Mouse (Mus musculus) embryo, embryonic 10 days (tissue): Measurements from ENCODE around the gene Cdc14b.
A peak's percentile ranks its signal among the peaks of the same experiment; 100 is the strongest.
"Not testable (repeated sequence)": the region's sequence is repeated elsewhere in the genome, so short reads cannot be mapped to it uniquely, and the experiment has no call there.

ENCODE experiments used
- DNase-seq: peaks from one replicate; pipeline ENCODE4 v3.0.0-alpha.2; 2015; ENCODE audit warnings: low spot score

The Cdc14b gene

DNA sequence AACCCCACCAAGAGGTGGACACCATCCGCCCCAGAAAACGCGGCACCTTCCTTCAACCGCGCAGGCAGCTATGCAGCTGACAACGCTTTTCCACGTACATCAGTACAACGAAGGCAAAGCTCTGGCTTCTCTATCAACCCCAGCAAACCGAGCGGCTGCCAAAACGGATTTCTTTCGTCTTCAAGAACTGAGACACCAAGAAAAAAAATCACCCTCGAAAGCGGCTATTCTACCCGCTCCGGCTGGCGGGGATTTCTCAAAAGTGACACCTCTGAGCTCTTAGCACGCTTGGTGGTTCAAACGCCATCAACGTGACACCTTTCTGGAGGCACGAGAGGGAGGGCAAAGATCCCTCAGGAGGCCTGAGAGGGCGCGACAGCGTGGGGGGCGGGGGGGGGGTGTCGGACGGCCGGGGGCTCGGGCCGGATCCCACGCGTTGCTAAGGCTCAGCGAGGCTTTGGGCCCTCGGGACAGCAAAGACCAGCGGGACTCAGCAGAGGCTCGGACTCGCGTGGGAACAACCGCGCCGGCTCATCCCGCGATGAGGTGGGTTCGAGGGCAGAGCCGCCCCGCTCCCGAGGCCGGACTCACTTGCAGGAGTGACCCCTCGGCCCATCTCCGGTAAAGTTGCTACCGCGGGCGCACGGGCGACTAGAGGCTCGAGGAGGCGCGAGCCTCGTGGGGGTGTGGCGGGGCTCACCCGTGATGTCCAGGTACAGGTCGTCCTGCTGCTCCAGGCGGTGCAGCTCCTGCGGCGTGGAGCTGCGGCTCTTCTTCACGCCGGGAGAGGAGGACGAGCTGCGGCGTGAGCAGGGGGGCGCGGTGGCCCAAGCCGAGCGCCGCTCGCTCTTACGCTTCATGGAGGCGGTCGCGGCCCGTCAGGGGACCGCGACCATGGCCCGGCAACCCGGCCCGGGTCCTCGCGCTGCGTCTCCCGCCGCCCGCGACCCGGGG is 922 bp downstream of the Cdc14b start:
- peak; percentile 53 for DNase-seq

DNA sequence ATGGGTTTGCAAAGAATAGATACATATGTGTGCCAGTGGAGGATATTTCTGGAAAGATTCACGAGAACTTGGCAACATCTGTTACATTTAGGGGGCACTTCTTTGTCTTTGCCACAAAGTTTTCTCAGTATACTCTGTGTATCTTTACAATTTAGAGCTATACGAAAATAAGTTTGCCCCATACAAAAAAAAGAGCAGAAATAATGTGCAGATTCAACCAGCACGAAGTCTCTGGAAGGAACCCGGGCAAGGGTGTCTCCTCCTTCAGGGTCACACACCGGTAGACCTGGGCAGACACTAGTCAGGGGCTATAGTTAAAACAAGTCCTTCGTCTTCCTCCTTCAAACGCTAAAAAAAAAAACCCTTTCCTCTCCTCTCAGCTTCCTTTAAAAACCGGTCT is 1.7 kb downstream of the Cdc14b start:
- DNase-seq = no peak

DNA sequence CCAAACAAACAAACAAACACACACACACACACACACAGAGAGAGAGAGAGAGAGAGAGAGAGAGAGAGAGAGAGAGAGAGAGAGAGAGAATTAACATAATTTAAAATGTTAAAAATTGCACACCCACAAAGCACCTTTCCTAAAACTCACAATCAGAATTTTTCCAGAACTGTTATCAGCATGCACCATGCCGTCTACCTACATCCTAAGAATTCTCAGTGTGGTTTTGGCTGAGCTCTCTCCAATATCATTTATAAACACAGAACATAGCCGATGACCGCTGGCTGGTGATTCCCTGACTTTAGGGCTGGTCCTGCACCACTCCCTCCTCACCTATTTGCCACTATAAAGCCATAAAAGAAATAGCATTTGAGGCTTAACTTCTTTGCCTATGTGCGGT is 6.7 kb downstream of the Cdc14b start:
- no peak for DNase-seq

DNA sequence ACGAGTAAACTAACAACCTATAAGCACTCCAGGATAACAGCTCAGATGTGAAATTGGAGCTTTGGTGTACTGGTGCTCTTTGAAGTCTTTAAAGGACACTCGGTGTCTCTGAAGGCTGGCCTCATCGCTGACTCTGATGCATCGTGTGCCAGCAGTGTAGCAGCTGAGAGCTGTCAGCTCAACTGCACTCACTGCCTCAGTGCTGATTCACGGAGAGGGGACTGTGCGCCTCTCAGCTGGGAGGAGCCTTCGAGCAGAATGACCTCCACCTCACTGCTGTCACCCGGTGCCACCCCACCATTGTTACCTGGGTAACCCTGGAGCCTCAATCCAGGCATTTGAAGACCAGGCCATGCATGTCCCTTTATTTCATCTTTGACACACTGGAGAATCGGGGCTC is 7.9 kb downstream of the Cdc14b start:
- peak; percentile 61 for DNase-seq

DNA sequence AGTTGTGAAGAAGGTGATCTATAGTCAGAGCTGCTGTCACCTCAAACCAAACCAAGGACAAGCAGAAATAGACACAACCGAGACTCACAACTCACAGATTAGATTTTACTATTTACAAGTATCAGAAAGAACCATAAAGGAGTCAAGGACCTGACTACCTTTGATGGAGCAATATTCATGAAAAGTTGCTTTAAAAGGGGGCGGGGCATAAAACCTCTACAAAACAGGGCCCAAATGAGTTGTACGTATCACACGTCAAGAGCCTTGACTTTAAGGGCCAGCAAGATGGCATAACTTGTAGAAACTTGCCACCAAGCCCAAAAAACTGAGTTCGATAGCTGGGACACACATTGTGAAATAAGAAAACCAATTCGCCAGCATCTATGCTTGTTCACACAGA is 10.5 kb downstream of the Cdc14b start:
- no peak for DNase-seq

DNA sequence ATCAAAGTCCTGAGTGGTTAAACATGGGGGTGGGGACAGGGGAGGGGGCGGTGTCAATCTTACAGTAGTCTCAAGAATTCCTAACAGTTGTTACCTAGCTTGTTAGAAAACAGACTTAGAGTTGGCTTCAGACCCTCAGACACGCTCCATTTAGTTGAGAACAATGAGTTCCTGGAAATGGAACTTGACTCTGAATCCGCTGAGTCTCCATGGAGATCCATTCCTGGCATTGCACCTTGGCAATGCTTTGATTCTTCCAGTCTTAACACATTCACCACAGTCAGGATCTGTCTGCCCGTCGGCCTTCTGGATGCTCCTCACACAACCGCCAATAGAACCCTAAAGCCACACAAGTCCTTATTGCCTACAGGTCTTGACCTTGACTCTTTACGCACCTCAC is 15.2 kb downstream of the Cdc14b start:
- DNase-seq = no peak

DNA sequence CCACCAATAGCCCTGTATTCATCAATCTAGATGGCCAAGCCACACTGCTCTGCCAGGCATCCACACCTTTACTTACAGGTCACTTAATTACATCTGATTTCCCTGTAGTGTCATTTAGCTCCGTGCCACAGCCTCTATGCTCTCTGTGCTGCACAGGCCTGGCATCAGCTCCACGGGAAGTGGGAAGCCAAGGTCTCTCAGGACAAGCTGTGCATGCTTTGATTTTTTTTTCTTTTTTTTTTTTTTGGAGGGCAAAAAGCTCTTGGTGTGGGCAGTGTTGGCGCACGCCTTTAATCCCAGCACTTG is 16.6 kb downstream of the Cdc14b start:
- DNase-seq = no peak

DNA sequence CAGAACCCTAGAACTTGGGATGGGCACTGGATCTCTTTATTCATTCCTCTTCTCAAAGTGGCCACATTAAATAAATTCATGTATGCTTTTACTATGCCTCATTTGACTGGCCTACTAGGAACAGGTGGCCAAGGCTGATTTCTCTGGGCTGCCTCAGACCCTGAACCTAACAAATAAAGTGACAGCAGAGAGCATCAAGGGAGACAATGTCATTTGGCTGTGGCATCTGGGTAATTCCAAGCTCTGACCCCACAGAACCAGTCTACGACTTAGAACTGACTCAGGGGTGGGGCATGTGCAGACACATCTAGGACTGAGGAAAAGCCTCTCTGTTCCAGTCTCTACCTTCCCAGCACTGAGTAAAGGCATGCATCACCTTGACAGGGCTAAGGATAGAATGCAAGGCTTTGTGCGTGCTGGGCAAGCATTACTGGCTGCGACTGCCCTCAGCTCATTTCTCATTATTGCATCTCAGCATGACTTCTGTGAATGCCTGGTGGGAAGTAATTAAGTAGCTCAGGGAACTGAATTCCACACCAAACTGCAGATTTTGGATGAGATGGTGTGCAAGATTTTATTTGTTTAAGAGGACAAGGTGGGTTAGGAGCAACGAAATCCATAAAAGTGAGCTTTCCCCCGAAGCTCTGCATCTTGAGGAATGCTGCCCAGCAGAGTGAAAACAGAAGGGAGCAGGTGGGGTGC is 17.1 kb downstream of the Cdc14b start:
- DNase-seq = no peak

DNA sequence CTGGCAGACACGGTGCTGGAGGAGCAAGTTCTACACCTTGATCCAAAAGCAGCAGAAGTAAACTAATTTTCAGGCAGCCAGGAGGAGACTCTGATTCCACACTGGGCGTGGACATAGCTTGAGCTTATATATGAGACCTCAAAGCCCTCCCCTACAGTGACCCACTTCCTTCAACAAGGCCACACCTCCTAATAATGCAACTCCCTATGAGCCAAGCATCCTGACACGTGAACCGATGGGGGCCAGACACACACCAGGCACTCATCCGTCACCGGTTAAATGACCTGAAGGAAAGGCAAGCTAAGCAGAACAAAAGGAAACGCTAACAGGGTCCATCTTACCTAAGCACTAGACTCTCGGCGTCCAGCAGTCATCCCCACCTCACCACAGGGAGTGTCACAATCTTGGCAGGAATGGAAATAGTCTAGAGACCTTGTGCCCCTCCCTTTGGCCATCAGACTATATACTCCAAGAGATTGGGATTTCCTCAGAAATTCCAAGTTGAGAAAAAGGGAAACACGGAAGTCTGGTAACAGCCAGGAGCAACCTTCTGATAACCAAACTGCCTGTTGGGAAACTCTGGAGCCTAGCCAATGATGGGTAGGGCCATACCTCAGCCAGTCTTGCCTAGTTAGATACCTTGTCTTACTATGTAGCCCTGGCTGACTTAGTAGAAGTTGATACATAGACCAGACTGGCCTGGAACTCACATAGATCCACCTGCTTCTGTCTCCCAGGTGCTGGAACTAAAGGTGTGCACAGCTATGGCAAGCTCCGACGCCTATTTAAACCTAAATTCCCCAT is 17.9 kb downstream of the Cdc14b start:
- no peak for DNase-seq

DNA sequence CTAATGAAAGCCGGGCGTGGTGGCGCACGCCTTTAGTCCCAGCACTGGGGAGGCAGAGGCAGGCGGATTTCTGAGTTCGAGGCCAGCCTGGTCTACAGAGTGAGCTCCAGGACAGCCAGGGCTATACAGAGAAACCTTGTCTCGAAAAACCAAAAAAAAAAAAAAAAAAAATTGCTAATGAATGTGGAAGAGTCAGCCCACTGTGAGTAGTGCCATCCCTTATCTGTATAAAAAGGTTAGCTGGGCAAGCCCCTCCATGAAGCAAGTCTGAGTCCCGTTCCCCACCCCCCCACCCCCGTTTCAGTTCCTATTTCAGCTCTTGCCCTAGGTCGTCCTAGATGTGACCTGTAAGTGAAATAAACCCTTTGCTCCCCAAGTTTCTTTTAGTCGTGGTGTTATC is 20.9 kb downstream of the Cdc14b start:
- not testable (repeated sequence) for DNase-seq

DNA sequence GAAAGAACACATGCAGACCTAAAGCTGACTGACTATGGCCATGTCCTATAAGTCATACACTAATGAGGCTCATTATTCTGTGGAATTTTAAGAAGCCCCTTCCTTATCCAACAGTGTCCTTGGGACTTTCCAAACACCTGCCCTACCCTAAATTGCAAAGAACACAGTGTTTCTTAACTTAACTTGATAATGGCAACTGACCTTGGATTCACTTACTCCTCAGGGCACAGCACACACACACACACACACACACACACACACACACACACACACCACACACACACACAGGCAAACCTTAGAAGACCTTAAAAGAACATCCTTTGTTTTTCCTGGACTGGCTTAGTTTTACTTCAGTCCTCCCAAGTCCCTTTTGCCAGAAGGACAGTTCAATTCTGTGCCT is 21.4 kb downstream of the Cdc14b start:
- no peak for DNase-seq

DNA sequence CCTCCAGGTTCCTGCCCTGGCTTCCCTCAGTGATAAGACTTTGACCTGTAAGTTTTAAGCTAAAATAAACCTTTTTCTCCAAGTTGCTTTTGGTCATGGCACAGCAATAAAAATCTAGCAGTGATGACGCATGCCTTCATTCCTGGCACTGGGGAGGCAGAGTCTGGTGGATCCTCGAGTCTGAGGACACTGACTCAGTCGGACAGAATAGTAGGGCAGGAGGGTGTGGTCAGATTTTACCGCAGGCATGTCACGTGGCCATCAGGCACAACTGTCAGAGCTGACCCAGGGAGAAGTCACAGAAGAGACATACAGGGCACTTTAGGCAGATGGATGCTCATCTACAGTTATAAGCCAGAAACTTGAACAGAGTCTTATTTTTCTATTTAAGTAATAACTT is 22.9 kb downstream of the Cdc14b start:
- DNase-seq = no peak

DNA sequence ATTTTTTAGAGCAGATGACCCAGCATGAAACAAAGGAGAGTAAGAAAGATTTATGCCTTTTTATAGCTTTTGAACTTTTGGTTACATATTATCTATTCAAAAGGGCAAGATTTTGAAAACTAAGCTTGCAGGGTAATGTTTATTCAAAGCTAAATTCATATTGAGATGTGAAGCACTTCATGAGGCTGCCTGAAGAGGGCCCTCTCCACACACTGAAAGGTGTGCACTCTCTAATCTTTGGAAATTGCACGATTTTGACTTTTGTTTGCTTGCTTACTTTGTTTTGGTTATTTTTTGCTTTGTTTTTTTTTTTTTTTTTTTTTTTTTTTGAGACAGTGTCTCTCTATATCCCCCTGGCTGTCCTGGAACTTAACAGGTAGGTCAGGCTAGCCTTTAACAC is 24.7 kb downstream of the Cdc14b start:
- DNase-seq = no peak

DNA sequence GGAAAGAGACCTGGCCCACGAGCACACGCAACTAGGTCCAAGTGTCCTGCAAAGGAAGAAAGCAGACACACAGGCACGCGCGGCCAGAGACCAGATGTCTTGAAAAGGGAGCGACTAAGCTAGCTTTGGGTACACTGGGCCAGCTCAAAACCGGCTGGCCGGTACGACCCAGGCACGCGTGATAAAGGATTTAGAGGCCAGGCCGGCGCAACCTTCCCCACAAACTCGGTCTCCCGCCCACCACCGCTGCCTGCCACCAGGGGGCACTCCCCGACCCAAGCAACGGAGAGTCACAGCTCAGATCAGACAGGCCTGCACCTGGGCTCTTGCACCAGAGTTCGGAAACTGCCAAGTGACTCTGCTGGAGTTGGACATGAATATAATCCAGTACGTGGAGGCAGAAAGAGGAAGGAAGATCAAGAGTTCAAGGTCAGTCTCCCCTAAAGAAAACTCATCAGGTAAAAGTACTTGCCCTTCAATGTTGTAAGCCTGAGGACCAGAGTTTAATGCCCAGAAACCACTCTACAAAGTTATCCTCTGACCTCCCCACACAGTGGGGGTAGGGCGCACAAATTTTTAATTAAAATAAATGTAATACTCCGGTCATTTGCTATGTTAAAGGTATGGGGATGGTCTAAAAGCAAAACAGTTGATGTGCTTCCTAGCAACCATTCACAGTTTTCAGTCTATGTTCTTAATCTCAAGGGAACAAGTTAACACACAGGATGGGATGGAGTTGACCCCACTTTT is 26.1 kb downstream of the Cdc14b start:
- DNase-seq = peak; percentile 86

DNA sequence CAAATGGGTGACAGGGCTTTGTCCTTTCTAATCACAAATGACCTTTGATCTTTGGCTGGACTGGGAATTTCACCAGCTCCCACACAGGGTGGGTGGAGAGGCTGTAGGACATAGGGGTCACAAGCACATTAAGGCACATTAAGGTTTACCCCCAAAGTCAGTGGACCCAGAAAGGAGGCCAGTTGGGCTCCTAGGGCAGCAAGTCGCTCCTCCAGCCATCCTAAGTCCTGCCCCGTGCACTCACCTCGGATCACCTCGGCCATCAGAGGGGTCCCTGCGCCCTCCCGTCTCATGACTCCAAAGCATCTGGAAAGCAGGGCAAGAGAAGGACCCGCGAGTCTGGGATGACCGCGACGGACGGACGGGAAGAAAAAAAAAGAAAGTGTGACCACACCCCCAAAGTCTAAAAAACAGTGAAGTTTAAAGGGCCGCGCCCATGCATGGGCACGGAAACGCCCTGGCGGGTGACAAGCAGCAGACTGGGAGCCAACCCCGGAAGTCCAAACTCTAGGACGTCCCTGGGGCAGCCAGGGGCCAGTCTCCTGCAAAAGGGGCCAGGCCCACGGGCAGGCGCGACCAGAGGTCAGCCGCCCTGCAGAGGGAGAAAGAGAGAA is 26.8 kb downstream of the Cdc14b start:
- DNase-seq = peak; percentile 51

DNA sequence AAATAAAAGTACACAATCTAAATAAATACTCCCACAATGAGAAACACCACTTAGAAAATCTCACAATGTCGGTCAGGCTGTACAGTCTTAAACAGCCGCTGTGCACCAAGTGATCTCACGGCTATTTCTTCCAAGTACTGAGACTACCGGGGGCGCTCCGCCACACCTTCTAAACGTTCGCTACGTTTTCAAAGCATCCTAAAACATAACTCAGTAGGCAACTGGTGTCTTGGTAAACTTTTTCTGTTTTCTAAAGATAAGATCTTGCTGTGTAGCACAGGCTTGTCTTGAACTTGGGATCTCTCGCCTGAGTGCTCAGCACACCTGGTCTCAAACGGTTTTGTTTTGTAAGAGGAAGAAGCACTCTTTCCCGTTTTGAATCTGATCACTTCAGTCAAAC is 29.0 kb downstream of the Cdc14b start:
- DNase-seq = no peak

DNA sequence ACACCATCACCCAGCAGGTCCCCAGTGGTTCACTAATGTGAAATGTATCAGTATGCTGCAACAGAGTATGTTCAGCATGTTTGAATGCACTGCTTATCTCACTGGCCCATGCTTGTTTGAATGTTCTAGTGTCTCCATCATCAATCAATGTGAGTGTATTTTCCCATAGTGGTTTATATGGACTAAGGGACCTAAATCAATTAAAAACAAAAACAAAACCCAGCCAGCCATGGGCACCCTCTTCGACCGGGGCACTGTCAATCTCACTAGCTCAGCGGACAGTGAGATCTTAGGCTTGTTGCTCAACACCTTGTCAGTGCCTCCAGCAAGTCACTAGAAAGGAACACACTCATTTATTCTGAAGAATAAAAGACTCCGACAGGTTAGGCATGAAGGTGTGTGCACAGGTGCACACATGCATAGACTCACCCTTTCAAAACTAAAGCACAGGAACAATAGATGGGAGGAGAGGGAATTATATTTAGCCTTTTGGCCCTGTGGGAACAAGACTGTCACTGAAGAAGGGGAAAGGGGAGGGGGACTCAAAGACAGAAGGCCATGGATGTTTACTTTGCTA is 30.3 kb downstream of the Cdc14b start:
- no peak for DNase-seq

DNA sequence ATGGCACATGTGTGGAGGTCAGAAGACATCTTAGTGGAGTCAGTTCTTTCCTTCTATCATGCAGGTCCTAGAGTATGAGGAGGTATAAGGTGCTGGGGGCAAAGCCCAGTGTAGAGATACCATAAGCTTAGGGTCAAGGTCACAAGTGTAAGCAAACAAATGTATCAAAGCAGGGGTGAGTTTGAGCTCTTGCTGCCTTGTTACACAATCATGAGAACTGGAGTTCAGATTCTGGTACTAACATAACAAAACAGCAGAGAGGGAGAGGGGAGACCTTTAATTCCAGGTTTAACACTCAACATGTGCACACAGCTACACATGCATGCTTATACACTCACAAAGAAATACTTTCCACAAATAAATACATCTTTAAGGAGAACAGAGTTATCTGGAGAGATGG is 32.4 kb downstream of the Cdc14b start:
- DNase-seq = no peak

DNA sequence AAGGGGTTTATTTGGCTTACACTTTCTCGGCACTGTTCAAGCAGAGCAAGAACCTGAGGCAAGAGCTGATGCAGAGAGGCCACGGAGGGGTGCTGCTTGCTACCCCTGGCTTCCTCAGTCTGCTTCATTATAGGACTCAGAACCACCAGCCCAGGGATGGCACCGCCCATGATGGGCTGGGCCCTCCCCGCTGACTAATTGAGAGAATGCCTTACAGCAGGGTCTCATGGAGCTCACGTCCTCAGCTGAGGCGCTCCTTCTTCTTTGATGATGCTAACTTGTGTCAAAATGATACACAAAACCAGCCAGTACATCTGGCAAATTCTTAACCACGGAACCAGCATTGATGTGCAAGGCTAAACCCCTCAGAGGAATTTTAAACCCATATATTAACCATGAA is 34.5 kb downstream of the Cdc14b start:
- DNase-seq = no peak

DNA sequence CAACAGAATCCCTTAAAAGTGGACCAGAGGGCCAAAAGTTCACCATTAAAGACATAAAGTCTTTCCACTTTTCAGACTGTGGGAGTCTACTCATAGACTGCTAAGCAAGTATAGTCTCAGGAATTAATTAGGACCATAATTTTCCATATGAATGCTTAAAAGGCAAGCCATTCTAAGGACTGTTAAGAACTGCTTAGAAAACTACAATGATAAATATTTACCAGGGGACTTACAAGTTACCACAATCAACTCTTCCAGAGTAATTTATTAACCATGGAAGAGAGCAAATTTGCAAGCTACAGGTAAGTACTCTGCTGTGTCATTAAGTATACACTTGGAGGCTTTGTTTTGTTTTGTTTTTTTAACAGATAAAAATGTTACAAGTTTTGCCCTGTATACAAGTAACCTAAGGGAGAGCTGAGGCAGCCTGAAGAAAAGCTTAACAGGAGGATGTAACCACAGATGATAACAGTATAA is 37.4 kb downstream of the Cdc14b start:
- no peak for DNase-seq

DNA sequence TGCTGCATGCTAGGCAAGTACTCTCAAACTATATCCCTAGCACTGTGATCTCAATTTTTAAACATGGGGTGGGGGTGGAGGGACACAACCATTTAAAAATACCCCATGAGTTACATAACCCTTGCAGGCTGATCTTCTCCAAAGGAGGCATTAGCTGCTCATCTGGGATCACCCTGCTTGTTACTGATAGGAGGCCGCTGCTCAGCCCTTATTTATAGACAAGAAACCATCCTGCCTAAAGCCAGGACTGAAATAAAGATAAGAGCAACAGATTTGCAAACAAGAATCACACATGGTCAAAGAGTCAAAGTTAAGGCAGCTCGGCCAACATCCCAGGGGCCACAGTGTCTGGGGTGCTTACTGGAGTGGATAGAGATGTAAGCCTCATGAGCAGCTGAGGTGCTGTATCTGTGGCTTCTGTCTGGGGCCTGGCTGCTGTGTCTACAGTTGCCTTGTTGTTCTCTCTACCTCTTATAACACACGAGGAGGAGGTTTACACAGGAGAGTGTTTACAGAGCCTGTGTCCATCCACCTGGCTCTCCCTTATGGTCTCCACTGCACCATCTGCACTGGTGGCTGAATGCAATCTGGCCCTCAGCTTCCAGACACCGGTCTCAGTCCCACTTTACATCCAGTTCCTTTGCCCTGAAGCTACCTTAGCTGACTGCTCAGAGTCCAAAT is 38.0 kb downstream of the Cdc14b start:
- no peak for DNase-seq
